Mouse (Mus musculus): Measurements from ENCODE around the gene Slc2a1.

DNA sequence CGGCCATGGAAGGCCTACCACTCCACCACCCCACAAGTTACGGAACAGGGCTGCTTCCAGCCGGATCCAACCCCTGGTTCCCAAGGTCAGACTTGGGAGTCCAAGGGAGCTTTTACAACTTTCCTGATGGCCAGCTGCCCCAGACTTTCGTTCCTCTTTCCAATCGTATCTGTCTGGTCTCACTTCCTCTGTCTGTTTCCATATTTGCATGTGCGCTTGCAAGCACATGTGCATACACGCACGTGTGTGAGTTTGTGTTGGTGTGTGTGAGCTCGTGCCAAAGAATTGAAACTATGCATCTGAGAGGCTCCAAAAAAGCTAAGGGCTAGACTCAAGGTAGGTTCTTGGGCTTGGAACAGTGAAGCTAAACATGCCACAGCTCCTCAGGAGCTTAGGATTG is 72.9 kb downstream of the Slc2a1 start:
- no peak for TF ChIP-seq CTCF (IDR thresholded peaks at IDR 0.05; ENCODE audit: borderline replicate concordance, insufficient read depth, low read depth, low read length)
- TF ChIP-seq POLR2A (IDR thresholded peaks at IDR 0.05; ENCODE audit: borderline replicate concordance, insufficient read depth, low read length): no peak
